In the genomic region with DNA sequence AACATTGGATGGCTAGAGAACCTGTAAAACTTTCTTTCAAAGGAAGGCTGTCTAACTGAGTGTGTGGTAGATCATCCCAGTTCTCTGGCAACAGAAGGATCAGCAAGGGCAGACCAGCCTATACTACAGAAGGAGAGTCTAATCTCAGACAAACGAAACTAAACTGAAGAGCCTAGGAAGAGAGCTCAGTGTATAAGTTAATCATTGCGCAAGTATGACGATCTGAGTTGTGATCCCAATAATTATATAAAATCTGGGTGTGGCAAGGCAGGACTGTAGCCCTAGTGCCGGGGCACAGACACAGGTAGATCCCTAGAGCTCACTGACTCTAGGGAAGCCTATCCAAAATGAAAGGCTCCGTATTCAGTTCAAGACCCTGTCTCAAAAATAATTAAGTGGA, we compare ENCODE assay signal across 25 mouse cellular contexts. TPM values are rescaled to one million over a fixed set of nuclear protein-coding genes. Genes with fewer than 3 reads are reported as not detected.
"Had no signal": no experiment of that assay in that cellular context is flagged by ENCODE, and none has a peak within 500 bp of the region (broad histone marks: within the 10 kb centered on the region; RNA-seq: fewer than 3 reads in every experiment).

No protein-coding gene starts in this region.

- H3K27ac ChIP-seq: heart, adult 2 months; hindbrain, embryonic 13.5 days; hindbrain, embryonic 15.5 days; hindbrain, postnatal 0 days; kidney, embryonic 15.5 days; kidney, postnatal 0 days; limb, embryonic 13.5 days; limb, embryonic 15.5 days; liver, embryonic 12.5 days; liver, embryonic 14.5 days had no signal

- H3K4me1 ChIP-seq: hindbrain, embryonic 13.5 days; hindbrain, embryonic 15.5 days; limb, embryonic 15.5 days; liver, embryonic 12.5 days had no signal

- H3K9ac ChIP-seq: heart, embryonic 12.5 days; hindbrain, embryonic 13.5 days; hindbrain, embryonic 15.5 days; kidney, embryonic 15.5 days; limb, embryonic 13.5 days; limb, embryonic 15.5 days; liver, embryonic 12.5 days; liver, embryonic 14.5 days had no signal

- H3K27me3 ChIP-seq: heart, embryonic 12.5 days; hindbrain, embryonic 13.5 days; hindbrain, embryonic 15.5 days; kidney, embryonic 15.5 days; limb, embryonic 13.5 days; limb, embryonic 15.5 days; liver, embryonic 12.5 days had no signal

- H3K9me3 ChIP-seq: heart, embryonic 12.5 days; hindbrain, embryonic 13.5 days; hindbrain, embryonic 15.5 days; kidney, embryonic 15.5 days; limb, embryonic 13.5 days; limb, embryonic 15.5 days; liver, embryonic 12.5 days had no signal

- DNase-seq: gastrocnemius, postnatal 14 days; gastrocnemius, postnatal 36 days; heart, adult 11 months; heart, adult 2 months; heart, postnatal 10 days; heart, postnatal 36 days; kidney, adult 11 months; kidney, adult 2 months; kidney, adult 9 months; kidney, postnatal 14 days; kidney, postnatal 36 days; layer of hippocampus, adult 9-11 months; layer of hippocampus, postnatal 36 days; left cerebral cortex, postnatal 4 days had no signal

- H3K36me3 ChIP-seq: heart, embryonic 12.5 days; hindbrain, embryonic 13.5 days; hindbrain, embryonic 15.5 days; kidney, embryonic 15.5 days; limb, embryonic 13.5 days; limb, embryonic 15.5 days; liver, embryonic 12.5 days had no signal

- H3K4me3 ChIP-seq: heart, adult 2 months; heart, embryonic 12.5 days; hindbrain, embryonic 13.5 days; hindbrain, embryonic 15.5 days; kidney, embryonic 15.5 days; limb, embryonic 13.5 days; limb, embryonic 15.5 days; liver, embryonic 12.5 days had no signal

- ATAC-seq: hindbrain, postnatal 0 days; liver, embryonic 12.5 days had no signal

- H3K4me2 ChIP-seq: heart, embryonic 12.5 days; hindbrain, embryonic 13.5 days; hindbrain, embryonic 15.5 days; kidney, embryonic 15.5 days; limb, embryonic 13.5 days; limb, embryonic 15.5 days; liver, embryonic 12.5 days had no signal

RNA-seq across cellular contexts. Expression of a gene that starts 3.2 kb away (rescaled TPM):
- total RNA-seq: hindbrain, postnatal 0 days; layer of hippocampus, adult 18-20 months had no signal
